Mouse (Mus musculus) lung, postnatal 0 days (tissue): Measurements from ENCODE around the gene Yy1.

Experiments used
- CTCF ChIP-seq: IDR thresholded peaks from 2 replicates; pipeline ENCODE4 v1.5.1; 2016; ENCODE audit warnings: antibody characterized with exemption, mild to moderate bottlenecking
- EP300 ChIP-seq: IDR thresholded peaks from 2 replicates; pipeline ENCODE4 v1.6.1; 2016; ENCODE audit warnings: antibody characterized with exemption, mild to moderate bottlenecking, control low read depth

- TF ChIP-seq CTCF (no peak), EP300 (no peak)
These were observed 724 bp downstream of the Yy1 start for GRCm38 (mm10) chr12:108793453-108793941.
